Mouse (Mus musculus): ENCODE measurements around the gene Zfand3.

Zfand3 gene

GRCm38 (mm10) chr17:30196401-30197279, 192.1 kb downstream of the Zfand3 start:
- DNase-seq = peak in 1 of 2 experiments; percentile 8

DNA sequence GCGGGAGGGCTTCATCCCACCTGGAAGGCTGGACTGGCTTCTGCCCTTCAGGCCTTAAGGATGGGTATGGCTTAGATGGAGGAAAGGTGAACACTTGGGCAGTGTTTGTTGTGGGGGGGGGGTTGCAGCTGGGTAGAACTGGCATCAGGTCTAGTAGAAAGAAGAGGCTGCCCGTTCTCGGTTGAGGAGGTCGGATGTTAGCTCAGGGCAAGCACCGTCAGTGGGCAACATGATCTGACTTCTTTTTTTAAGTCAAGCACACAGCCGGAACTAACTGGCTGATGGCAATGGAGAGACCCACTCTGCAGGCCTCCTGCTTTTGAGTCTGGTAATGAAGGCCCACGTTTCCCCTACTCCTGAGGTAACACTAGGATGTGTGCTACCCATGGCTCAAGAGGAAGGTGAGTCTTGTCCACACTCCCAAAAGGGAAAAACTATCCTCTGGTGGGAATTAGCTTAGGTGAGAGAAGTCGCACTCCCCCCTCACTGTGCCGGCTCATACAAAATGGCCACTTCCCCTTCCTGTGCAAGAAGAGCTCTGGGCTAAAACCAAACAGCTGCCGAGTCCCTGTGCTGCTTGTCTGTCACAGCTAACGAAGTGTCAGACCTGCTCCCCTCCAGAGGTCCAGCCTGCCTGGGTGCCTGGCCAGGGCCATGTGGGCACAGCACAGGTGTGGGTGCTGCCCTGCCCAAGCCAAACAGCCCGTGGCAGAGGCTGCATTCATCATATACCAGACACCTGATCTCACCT, 192.9 kb downstream of the Zfand3 start:
- peak; percentile 48 to 50 for DNase-seq

DNA sequence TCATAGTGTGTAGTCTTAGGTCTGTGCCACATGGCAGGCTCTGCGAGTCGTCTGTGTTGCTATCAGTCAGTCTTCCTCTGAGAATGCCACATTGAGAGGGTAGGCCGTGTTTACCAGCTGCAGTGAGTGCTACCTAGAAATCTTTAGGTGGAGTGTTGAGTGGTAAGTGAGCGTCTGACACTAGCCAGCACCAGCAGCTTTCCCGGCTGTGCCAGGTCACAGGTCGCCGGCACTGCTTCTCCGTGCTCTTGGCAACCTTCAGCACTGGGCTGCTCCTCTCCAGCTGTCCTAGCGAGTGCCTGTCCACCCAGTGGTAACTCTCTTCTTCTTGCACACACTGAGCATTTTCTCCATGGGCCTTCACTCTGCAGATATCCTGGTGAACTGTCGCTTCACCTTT, 193.9 kb downstream of the Zfand3 start:
- DNase-seq = peak in 1 of 2 experiments; percentile 5

DNA sequence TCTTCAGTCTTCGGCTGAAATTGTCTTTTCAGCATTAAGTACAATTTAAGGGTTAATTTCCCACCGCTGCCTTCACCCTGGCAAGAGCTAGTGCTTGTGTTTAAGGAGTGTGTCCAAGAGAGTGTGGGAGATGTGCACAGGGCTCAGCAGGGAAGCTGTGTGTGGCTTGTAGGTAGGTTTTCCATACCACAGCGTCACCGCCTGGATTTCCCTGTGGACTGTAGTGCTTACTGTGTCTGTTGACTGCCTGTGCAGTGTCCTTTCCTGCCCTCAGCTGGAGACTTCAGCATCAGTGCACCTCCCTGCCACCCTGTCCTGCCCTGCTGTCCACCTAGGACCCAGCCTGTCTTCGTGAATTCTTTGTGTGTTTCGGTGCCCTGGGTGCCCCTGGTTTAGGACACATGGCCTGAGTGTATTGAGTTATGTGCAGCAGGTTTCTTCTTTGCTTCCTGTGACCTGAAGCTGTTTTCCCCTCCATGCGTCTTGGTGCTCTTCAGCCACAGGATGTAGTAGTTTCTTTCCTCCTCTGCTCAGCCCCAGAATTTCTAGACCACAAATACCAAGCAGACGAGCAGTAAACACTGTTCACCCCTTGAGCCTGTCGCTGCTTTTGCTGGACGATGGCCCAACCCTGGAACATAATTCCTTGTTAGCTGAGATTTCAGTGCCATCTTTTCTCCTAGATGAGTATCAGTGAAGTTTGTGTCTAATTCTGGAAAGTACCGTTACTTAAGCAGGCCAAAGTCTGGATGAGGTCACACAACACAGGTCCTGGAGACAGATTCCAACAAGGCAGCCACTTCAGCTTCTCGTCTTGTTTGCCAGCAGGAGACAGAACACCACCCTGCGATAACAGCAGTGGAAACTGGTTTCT, 195.1 kb downstream of the Zfand3 start:
- DNase-seq = peak in 1 of 2 experiments; percentile 10

GRCm38 (mm10) chr17:30200283-30200682, 195.8 kb downstream of the Zfand3 start:
- peak in 1 of 2 experiments; percentile 9 for DNase-seq

GRCm38 (mm10) chr17:30205062-30205825, 200.7 kb downstream of the Zfand3 start:
- DNase-seq = no peak

DNA sequence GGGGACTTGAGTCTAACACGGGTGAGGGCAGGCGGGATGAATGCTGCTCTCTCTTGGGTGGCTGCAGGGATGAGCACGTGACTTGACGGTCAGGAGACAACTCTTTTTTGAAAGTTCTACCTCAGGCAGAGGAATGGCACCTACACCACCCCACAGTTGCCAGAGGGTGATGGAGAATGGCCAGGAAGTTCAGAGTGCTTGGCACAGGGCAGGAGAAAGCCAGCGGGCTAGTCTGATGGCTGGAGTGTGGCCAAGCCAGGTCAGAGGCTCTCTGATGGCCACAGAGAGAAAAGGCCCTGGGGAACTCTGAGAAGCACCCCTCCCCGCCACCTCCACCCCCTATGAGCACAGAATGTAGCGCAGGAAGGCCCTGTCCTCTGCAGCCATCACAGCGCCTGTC, 205.7 kb downstream of the Zfand3 start:
- DNase-seq = no peak

GRCm38 (mm10) chr17:30210936-30211335, 206.4 kb downstream of the Zfand3 start:
- DNase-seq = no peak

DNA sequence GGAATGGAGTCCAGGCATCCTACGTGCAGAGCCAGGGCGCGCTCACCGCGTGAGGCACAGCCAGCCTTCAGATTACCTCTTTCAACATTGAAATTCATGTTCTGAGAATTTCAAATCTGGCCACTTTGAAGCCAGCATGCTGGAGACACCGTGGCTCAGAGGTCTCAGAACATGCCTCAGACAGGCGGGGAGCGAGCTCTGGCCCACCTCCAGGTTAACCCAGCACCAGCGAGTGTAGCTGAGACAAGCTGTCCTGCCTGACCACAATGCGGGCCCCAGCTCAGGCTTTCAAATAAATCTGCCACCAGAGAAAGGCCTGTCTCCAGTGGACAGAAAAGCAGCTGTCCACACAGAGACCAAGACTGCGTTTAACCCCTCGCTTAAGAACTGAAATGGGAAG, 208.1 kb downstream of the Zfand3 start:
- no peak for DNase-seq

DNA sequence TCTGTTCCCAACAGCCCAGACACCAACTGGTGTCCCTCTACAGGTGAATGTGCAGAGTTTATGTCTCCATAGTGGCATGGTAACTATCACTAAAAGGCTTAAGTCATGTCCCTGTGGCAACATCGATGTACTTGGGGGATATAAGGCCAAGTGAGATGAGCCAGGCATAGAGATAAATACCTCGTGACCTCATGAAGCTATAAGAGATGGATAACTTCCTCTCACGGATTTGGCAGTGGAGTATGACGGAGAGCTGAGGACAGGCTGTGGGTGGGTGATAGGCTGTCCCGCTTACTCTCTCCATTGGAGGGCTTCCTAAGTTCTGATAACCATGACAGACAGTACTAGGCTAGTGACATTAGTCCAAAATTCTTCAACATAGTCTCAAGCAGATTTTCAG, 208.8 kb downstream of the Zfand3 start:
- no peak for DNase-seq

- no peak for DNase-seq
Observed at GRCm38 (mm10) chr17:30214393-30214792, 209.9 kb downstream of the Zfand3 start.

DNA sequence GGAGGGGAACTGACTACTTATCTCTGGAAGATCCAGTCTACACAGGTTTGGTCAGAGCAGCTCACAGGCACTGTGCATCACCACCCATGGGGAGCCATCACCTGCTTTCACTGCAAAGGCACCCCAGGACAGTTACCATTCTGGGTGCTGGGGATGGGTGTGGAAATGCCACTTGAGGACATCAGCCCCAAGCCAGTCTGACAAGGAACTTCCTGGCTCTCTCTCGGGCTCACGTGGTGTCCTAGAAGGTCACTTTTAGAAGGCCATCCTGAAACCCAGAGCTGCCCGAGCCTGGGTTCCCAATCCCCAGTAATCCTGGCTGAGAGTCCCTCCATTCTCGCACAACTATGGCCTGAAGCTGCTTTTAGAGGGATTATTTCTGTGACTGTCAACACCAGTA, 211.2 kb downstream of the Zfand3 start:
- no peak for DNase-seq

- no peak for DNase-seq
Observed at GRCm38 (mm10) chr17:30221677-30222076, 217.1 kb downstream of the Zfand3 start.

DNA sequence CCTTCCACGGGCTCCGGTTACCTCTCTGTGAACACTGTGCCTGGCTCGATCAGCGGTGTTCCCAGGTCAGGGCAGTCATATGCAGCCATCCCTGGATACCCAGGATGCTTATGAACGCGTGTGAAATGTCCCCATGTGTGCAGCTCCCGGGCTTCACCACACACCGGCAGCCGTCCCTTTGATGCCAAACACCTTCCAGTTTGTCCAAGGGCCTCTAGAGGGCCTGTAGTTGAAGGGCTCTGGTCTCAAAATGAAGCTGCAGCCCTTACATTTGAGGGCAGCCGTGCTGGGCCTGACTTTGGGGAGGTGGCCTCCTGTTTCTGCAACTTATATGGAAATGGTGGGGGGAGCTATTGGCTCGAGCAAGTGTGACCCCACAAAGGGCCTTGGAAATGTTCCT, 217.8 kb downstream of the Zfand3 start:
- no peak for DNase-seq

DNA sequence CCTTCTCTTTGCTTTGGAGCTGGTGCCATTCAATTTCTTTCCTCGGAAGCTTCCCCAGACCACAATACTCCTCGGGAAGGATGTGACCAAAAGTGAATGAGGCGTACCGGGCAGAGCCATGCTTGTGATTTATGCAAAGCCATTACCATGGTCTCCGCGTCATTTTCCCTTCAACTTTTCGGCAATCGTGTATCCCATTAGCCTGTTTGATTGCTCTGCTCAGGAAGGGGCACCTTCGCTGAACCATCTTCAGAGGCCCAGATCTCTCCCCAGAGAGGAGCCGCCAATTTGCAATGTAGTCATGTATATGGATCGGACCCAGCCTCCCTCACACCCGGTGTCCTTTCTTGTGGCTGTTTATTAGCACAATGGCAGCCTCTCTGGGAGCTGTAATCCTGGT, 218.3 kb downstream of the Zfand3 start:
- no peak for DNase-seq

DNA sequence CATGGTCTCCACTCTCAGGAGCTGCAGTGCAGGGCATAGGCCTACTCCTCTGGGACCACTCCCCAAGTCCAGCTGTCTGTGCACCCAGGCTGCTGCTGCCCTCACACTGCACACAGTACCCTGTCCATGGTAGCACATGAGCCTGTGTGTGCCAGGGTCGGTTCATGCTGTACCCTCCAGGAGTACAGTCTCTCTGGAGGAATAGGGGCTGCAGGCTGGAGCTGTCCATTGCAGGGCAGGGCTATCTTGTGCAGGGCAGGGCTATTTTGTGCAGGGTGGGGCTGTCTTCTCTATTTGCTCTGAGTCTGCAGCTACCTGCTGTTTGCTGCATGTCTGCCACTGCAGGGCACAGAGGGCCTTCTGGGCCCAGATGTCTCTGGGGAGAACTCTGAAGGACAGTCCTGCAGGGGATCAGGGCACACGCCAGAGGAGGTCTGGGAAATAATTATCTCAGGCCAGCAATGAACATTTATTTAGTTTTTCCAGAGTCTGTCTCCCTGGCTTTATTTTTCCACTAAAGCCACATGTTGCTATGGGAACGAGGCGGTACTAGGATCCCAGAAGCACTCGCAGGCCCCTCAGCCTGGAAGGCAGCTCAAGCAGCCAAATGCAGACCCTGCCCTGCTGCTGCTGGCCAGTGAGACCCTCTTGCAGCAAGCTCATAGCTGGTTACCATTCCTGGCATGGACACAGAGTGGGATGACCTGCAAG, 220.7 kb downstream of the Zfand3 start:
- DNase-seq = no peak

- DNase-seq = no peak
Observed at GRCm38 (mm10) chr17:30228439-30229215, 224.1 kb downstream of the Zfand3 start.

DNA sequence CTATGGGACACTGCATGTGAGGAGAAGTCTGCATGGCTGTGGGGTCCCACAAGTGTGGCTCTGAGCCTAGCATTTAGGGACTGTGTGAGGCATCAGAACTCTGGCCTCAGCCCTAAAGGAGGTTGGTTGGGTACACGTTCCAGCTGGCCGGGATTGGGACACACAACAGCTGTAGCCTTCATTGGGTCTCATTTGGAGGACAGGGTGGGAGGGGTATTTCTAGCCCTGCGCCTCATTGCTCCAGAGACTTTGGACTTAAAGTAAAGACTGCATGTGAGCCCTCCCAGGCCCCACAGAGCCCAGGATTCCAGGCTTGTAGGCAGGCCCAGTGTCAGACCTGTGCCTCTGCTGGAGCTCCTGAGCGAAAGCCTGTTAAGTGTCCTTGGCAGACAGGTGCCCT, 225.9 kb downstream of the Zfand3 start:
- DNase-seq = no peak

- no peak for DNase-seq
Observed at GRCm38 (mm10) chr17:30231483-30231882, 226.9 kb downstream of the Zfand3 start.

- no peak for DNase-seq
Observed at GRCm38 (mm10) chr17:30232698-30233097, 228.2 kb downstream of the Zfand3 start.

DNA sequence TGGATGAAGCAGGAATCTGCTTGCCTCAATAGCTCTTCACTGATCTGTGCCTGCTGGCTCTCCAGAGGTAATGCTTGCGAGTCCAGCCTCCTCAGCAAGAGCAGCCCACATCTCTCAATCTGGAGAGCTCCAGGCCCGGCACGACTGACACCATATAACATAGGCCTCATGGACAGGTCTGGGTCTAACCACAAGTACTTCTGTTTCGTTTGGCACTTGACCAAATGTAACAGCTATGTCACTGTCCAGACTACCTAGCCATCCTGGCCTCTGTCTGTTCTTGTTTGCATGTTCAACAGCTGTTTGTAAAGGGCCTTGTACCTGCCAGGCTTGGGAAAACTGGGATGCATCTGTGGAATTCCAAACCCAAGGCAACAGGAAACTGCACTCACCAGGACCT, 230.8 kb downstream of the Zfand3 start:
- no peak for DNase-seq

All from thymus, postnatal 36 days (tissue).